Mouse (Mus musculus) bone marrow macrophage, adult 2 months (primary cell): ENCODE measurements around the gene Hes7.

Experiments
- CTCF ChIP-seq: IDR thresholded peaks from 2 replicates; pipeline ENCODE4 v1.5.1; 2012; ENCODE audit warnings: low read depth, mild to moderate bottlenecking, low read length, moderate library complexity
- POLR2A ChIP-seq: IDR thresholded peaks from 2 replicates; pipeline ENCODE4 v1.6.1; 2012; ENCODE audit warnings: mild to moderate bottlenecking, low read depth, low read length, borderline replicate concordance

GRCm38 (mm10) chr11:69092871-69093270 is 27.3 kb upstream of the Hes7 start:
- no peak for TF ChIP-seq CTCF
- TF ChIP-seq POLR2A = no peak
